Mouse (Mus musculus): Measurements from ENCODE around the gene Nepro.

GRCm38 (mm10) chr16:44765555-44766319 is 41.6 kb downstream of the Nepro start, which contains the start of gene Cd200r1:
- TF ChIP-seq POLR2A (IDR thresholded peaks at IDR 0.05; ENCODE audit: borderline replicate concordance, extremely low read depth, insufficient read depth, insufficient read length, poor library complexity, severe bottlenecking) (no peak), CTCF (IDR thresholded peaks at IDR 0.05; ENCODE audit: borderline replicate concordance, extremely low read depth, insufficient read depth, insufficient read length) (no peak)

Data from brain, embryonic 14.5 days (tissue).